Mouse (Mus musculus): Measurements from ENCODE around the gene Kcnd3.
"Not testable (repeated sequence)": the region's sequence is repeated elsewhere in the genome, so short reads cannot be mapped to it uniquely, and the experiment has no call there.

Gene Kcnd3

GRCm38 (mm10) chr3:105666996-105667523, 214.9 kb downstream of the Kcnd3 start:
- no peak for DNase-seq

DNA sequence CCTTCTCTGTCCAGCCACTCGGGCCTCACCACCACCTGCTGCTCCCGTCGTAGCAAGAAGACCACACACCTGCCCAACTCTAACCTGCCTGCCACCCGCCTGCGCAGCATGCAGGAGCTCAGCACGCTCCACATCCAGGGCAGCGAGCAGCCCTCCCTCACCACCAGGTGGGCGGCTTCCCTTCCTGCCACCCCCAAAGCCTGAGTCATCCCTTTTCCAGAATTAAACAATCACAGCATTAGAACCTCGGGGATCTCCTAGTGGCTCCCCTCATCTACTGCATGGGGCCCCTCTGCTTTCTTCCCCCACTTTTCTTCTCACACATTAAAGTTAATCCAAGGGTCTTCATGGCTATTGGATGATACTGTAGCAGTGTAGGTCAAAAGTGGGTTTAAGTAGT, 216.0 kb downstream of the Kcnd3 start:
- DNase-seq, result no peak

GRCm38 (mm10) chr3:105669776-105670175, 217.6 kb downstream of the Kcnd3 start:
- no peak for DNase-seq

GRCm38 (mm10) chr3:105670801-105671200, 218.7 kb downstream of the Kcnd3 start:
- no peak for DNase-seq

GRCm38 (mm10) chr3:105674595-105675218, 222.6 kb downstream of the Kcnd3 start:
- DNase-seq, result peak; percentile 77

DNA sequence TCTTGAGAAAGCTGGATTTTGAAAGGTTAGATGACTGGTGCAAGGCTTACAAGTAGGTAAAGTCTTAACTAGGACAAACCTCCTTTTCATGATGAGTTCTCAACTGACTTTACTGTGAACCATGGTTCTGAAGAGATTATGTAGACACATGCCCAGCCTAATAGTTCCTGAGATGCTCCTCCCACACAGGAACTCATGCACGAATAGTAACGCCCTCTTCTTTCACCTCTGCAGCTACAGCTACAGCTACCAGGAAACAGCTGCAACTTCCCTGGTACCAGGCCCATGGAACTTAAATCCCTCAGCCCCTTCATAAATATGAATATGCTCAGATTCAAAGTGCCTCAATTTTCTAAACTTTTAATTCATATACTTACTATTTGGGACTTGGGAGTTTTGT, 223.8 kb downstream of the Kcnd3 start:
- DNase-seq, result no peak

- no peak for DNase-seq
These were observed 228.2 kb downstream of the Kcnd3 start for GRCm38 (mm10) chr3:105680346-105680745.

- no peak for DNase-seq
These were observed 234.5 kb downstream of the Kcnd3 start for GRCm38 (mm10) chr3:105686394-105687323.

GRCm38 (mm10) chr3:105687324-105688060, 235.4 kb downstream of the Kcnd3 start, which contains the start of gene Ddx20:
Gene Ddx20, minus strand, starts transcription at chr3:105687574.
- peak; percentile 91 for DNase-seq

- DNase-seq, result no peak
These were observed 236.4 kb downstream of the Kcnd3 start for GRCm38 (mm10) chr3:105688536-105688935.

DNA sequence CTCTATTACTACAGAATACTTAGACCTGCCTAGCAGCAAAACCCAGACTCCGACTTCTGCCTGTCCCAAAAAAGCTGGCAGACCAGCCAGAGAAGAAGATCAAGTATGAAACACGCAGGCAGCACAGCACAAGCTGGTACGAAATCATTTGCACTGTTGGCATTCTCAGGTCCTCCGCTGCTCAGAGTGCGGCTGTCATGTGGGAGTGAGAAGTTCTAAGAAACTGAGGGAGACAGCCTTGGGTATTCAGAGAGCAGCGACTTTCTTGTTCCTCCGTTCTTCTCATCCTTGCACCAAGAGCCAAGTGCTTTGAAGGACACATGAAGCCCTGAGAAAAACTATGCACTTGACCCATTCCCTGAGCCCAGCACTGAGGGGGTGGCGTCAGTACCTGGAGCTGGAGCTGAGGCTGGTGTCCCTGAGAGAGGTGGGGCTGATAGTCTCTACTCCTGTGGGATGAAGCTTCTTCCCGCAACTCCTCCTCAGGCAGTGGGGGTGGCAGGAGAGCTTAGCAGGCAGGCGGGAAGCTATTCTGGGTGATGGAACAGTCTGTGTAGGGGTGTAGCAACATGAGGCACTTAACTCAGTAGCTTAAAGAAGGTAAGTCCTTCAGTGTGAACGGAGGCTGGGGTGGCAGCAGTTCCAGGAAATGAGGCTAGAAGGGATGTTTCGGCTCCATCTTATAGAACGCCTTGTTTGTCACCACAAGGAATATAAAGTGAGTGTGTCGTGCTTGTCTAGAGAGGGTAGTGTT, 241.4 kb downstream of the Kcnd3 start:
- DNase-seq, result no peak

GRCm38 (mm10) chr3:105695476-105696386, 243.6 kb downstream of the Kcnd3 start:
- peak; percentile 59 for DNase-seq

DNA sequence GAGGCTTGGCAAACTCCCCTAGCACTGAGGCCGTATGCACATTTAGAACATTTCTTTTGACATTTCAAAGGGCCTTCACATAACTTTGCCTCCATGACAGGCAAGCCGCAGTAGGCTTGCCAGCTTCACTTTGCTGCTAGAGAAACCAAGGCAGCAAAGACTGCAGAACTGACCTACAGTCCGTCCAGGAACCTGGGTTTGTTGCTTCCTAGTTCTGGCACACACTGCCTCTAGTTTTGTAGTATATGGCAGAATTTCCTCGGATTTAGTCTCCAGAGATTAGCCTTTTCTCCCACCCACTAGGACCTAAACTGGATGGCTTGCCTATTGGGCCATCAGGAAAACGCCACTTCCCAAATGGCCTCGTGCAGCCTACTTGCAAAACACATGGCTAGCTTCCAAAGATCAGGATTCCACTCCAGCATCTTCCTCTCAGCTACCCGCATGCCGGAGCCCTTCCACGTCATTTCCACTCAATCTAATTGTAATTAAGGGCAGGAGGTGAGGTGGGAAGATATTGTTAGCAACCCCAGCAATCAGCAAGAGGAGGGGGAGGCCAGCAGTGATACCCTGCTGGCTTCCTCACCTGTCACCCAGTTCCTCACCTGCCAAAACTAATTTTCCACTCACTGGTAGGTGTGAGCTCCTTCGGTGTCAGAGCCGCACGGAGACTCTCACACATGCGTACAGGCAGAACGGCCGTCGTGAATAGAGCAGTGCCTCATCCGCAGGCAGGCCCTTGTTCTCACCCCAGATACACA, 244.4 kb downstream of the Kcnd3 start:
- DNase-seq, result peak; percentile 60

GRCm38 (mm10) chr3:105697148-105697441, 245.0 kb downstream of the Kcnd3 start:
- DNase-seq, result no peak

DNA sequence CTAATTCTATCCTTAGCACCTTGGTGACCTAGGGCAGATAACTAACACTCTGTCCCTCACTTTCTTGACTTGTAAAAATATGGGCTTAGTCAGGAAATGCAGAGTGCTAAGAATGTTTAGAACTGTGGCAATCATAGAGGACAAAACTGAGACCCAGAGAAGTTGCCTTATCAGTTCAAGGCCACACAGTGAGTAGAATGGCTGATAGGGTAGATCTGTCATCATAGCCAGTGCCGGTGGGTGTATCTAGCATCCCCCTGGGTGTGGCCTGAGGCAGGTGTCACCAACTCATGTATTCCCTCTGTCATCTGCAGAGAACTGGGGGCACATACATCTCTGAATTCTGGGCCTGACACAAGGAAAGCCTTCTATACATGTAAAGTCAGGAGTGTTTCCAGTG, 246.2 kb downstream of the Kcnd3 start:
- no peak for DNase-seq

GRCm38 (mm10) chr3:105699241-105699933, 247.3 kb downstream of the Kcnd3 start:
- DNase-seq, result no peak

GRCm38 (mm10) chr3:105700786-105701185, 248.7 kb downstream of the Kcnd3 start:
- not testable (repeated sequence) for DNase-seq

- DNase-seq, result no peak
These were observed 249.3 kb downstream of the Kcnd3 start for GRCm38 (mm10) chr3:105701399-105701798.

DNA sequence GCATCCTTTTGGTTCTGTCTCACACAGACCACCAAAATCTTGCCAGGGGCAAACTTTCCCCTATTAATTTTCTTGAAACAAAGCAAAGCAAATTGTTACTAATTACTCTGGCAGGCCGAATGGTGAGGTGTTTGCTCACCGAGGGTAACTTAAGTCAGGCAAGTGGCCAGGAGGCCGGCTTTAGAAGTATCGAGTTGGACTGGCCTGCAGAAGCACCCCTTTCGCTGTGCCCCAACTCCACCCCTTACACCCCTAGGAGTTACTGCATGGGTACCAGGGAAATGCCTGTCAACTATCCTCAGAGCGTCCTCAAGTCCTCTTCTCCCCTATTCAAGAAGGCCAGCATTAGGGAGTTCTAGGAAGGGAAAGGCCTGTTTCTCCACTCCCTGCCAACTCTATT, 251.4 kb downstream of the Kcnd3 start:
- no peak for DNase-seq
